Comparison of ENCODE assay signal across 10 mouse cellular contexts in the genomic region with DNA sequence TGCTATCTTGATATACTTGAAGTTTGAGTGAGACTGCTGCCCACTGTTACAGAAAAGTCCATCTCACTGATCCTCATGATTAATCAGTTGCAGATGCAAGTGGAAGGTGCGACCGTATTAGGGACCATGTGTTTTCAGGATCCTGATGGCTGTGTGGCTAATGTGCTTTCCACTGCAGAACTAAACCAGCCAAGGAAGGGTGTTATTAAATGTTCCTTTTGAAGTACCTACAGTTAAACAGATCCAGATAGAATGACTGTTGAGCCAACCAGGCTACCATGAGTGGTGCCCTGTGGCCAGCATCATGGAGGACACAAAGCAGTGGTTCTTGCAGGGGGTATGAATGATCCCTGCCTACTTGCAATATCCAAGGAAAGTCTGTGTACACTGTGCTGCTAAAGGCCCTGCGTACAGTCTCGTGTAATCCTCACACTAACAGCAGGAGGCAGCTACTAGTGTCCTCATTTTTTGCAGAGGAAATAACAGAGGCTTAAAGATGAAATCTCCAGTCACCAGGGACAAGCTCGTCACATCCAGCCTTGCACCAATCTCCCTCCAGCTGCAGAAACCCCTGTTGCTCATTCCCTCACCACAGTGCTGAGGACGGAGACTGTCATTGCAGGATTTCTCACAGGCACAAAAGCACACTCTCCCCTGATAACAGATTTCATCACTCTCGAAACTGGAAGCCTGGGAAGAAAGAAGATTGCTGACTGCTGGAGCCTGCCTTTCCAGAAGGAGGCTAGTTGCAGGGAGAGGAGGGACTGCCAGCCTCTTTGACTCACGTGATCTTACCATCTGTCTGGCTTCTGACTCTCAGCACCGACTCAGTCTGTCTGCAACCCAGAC. TPM values are rescaled to one million over a fixed set of nuclear protein-coding genes. Genes with fewer than 3 reads are reported as not detected.
DNase-seq lines count a peak whose midpoint lies in the region; ATAC-seq and TF ChIP-seq lines count a peak whose summit lies in the region.
"Had no signal": no experiment of that assay in that cellular context is flagged by ENCODE, and none has a peak within 500 bp of the region (broad histone marks: within the 10 kb centered on the region; RNA-seq: fewer than 3 reads in every experiment).

No protein-coding gene starts in this region.

- H3K27ac ChIP-seq in embryonic facial prominence, embryonic 12.5 days, result peak overlapping the region; percentile 51
- H3K27ac ChIP-seq in heart, postnatal 0 days (ENCODE audit: low read depth), result peak overlapping the region; percentile 57
- H3K27ac ChIP-seq: embryonic facial prominence, embryonic 15.5 days; liver, embryonic 15.5 days had no signal

- no peak overlapping the region for H3K4me3 ChIP-seq in embryonic facial prominence, embryonic 12.5 days
- H3K4me3 ChIP-seq in heart, postnatal 0 days (ENCODE audit: low read depth, low read length), result no peak overlapping the region
- H3K4me3 ChIP-seq: embryonic facial prominence, embryonic 15.5 days; liver, embryonic 15.5 days had no signal

- peak; percentile 62 to 77 for DNase-seq in heart, adult 18-20 months
- DNase-seq in heart, postnatal 25 days (ENCODE audit: low spot score), result no peak
- DNase-seq in heart, postnatal 0 days (ENCODE audit: low spot score), result peak; percentile 74
- DNase-seq in left cerebral cortex, postnatal 4 days, result peak; percentile 49
- peak; percentile 60 for DNase-seq in retina, postnatal 1 day
- DNase-seq in testis, postnatal 10 days (ENCODE audit: low spot score), result no peak
- no peak for DNase-seq in kidney, postnatal 4 days

- no peaks in the 10 kb centered on the region for H3K27me3 ChIP-seq in embryonic facial prominence, embryonic 12.5 days
- no peaks in the 10 kb centered on the region for H3K27me3 ChIP-seq in heart, postnatal 0 days (ENCODE audit: control insufficient read depth, insufficient read depth, low read length)
- H3K27me3 ChIP-seq: embryonic facial prominence, embryonic 15.5 days; liver, embryonic 15.5 days had no signal

- 26% methylated on average over 9 of the region's 9 CpGs for WGBS in embryonic facial prominence, embryonic 12.5 days
- 25% methylated on average over 9 of the region's 9 CpGs for WGBS in heart, postnatal 0 days

- no peaks in the 10 kb centered on the region for H3K9me3 ChIP-seq in embryonic facial prominence, embryonic 12.5 days
- no peaks in the 10 kb centered on the region for H3K9me3 ChIP-seq in heart, postnatal 0 days (replicated peaks; ENCODE audit: control insufficient read depth, low read length)
- H3K9me3 ChIP-seq: embryonic facial prominence, embryonic 15.5 days; liver, embryonic 15.5 days had no signal

- H3K36me3 ChIP-seq in embryonic facial prominence, embryonic 12.5 days, result no peaks in the 10 kb centered on the region
- no peaks in the 10 kb centered on the region; the same call in 1 of the 2 replicates for H3K36me3 ChIP-seq in heart, postnatal 0 days (replicated peaks; ENCODE audit: control insufficient read depth, insufficient read depth, low read length)
- H3K36me3 ChIP-seq: embryonic facial prominence, embryonic 15.5 days; liver, embryonic 15.5 days had no signal

- TF ChIP-seq CTCF in heart, postnatal 0 days (IDR thresholded peaks at IDR 0.05; ENCODE audit: low read depth), result no peak

- H3K4me1 ChIP-seq in embryonic facial prominence, embryonic 12.5 days, result peaks cover 57% of the 10 kb centered on the region
- peaks cover 83% of the 10 kb centered on the region for H3K4me1 ChIP-seq in heart, postnatal 0 days (ENCODE audit: control insufficient read depth, insufficient read depth)

- TF ChIP-seq EP300 in heart, postnatal 0 days (IDR thresholded peaks at IDR 0.05; ENCODE audit: low read depth), result no peak; the same call in 1 of the 2 replicates

- no peak for ATAC-seq in embryonic facial prominence, embryonic 12.5 days (ENCODE audit: insufficient number of reproducible peaks, insufficient read depth, low FRiP score, low TSS enrichment)
- peak; percentile 73 for ATAC-seq in heart, postnatal 0 days (ENCODE audit: insufficient read depth, low read depth)

- H3K9ac ChIP-seq in embryonic facial prominence, embryonic 12.5 days, result no peak overlapping the region
- H3K9ac ChIP-seq in heart, postnatal 0 days (replicated peaks; ENCODE audit: low read depth, low read length), result no peak overlapping the region
- H3K9ac ChIP-seq: embryonic facial prominence, embryonic 15.5 days; liver, embryonic 15.5 days had no signal

- intact Hi-C loops in heart, postnatal 25 days (cut with DNase I), result no loop called here
- intact Hi-C loops in left cerebral cortex, postnatal 4 days (cut with DNase I), result no loop called here

- no peak overlapping the region for H3K4me2 ChIP-seq in embryonic facial prominence, embryonic 12.5 days (replicated peaks)
- H3K4me2 ChIP-seq in heart, postnatal 0 days (ENCODE audit: low read depth, low read length), result 0 out of 2 replicates have a peak overlapping the region, but pooled peaks have one; percentile 6
- H3K4me2 ChIP-seq: embryonic facial prominence, embryonic 15.5 days; liver, embryonic 15.5 days had no signal

RNA-seq across cellular contexts. Expression of a gene that starts 25.9 kb away (rescaled TPM):
- total RNA-seq in heart, adult 18-20 months (2021), result 10 to 100 TPM; 22.1 to 26.7 TPM
- 10 to 100 TPM; 23.2 to 26.2 TPM for total RNA-seq in heart, postnatal 25 days (2021)
- polyA plus RNA-seq in embryonic facial prominence, embryonic 12.5 days (2016; fragmentation: Nextera tagmentation; extraction: Ambion mirVana), result 21.2 and 22.7 TPM in 2 replicates
- 45.9 and 53.4 TPM in 2 replicates for total RNA-seq in heart, postnatal 0 days (2014; rRNA removed; ENCODE audit: low replicate concordance)
- 12.3 and 12.6 TPM in 2 replicates for polyA plus RNA-seq in heart, postnatal 0 days (2015; fragmentation: Nextera tagmentation; extraction: Ambion mirVana)
- total RNA-seq in left cerebral cortex, postnatal 4 days (2021), result 10 to 100 TPM in 1 of 2 experiments, 1 to 10 TPM in 1; 9.5 to 11.9 TPM

Comparison
In these comparisons a context has a peak if more than half of its experiments do, and no peak if none do; other contexts are left out.
1. DNase-seq: peak in heart, adult 18-20 months (2 of 2), heart, postnatal 0 days (single experiment), left cerebral cortex, postnatal 4 days (single experiment) and retina, postnatal 1 day (single experiment); none in heart, postnatal 25 days (single experiment), testis, postnatal 10 days (single experiment) and kidney, postnatal 4 days (0 of 2).